ENCODE assay signal across 28 mouse cellular contexts in genomic region chr4:140200296-140200695, GRCm38 (mm10). TPM values are rescaled to one million over a fixed set of nuclear protein-coding genes. Genes with fewer than 3 reads are reported as not detected.
DNase-seq lines count a peak whose midpoint lies in the region; ATAC-seq and TF ChIP-seq lines count a peak whose summit lies in the region.
"Had no signal": no experiment of that assay in that cellular context is flagged by ENCODE, and none has a peak within 500 bp of the region (broad histone marks: within the 10 kb centered on the region; RNA-seq: fewer than 3 reads in every experiment).

No protein-coding gene starts in this region.

- 71% methylated on average over 14 of the region's 14 CpGs for WGBS in limb, embryonic 12.5 days
- 83% methylated on average over 14 of the region's 14 CpGs for WGBS in limb, embryonic 10.5 days

- H3K9me3 ChIP-seq in limb, embryonic 12.5 days = no peaks in the 10 kb centered on the region
- H3K9me3 ChIP-seq in limb, embryonic 10.5 days (replicated peaks) = no peaks in the 10 kb centered on the region
- H3K9me3 ChIP-seq in G1E (replicated peaks) = peaks cover 95% of the 10 kb centered on the region
- H3K9me3 ChIP-seq: embryonic facial prominence, embryonic 10.5 days; embryonic facial prominence, embryonic 13.5 days; forebrain, embryonic 12.5 days; forebrain, embryonic 15.5 days had no signal

- H3K27ac ChIP-seq in limb, embryonic 12.5 days = no peak overlapping the region
- no peak overlapping the region for H3K27ac ChIP-seq in limb, embryonic 10.5 days
- H3K27ac ChIP-seq: embryonic facial prominence, embryonic 10.5 days; embryonic facial prominence, embryonic 13.5 days; forebrain, embryonic 12.5 days; forebrain, embryonic 15.5 days; heart, adult 2 months; hindbrain, embryonic 14.5 days; hindbrain, postnatal 0 days had no signal

- H3K4me3 ChIP-seq in limb, embryonic 12.5 days (replicated peaks) = no peak overlapping the region
- no peak overlapping the region for H3K4me3 ChIP-seq in limb, embryonic 10.5 days
- H3K4me3 ChIP-seq in G1E (ENCODE audit: low read depth, low read length) = 0 out of 2 replicates have a peak overlapping the region, but pooled peaks have one; percentile 19
- H3K4me3 ChIP-seq: embryonic facial prominence, embryonic 10.5 days; embryonic facial prominence, embryonic 13.5 days; erythroblast, embryonic 14.5 days; forebrain, embryonic 12.5 days; forebrain, embryonic 15.5 days; heart, adult 2 months had no signal

- H3K36me3 ChIP-seq in limb, embryonic 12.5 days = no peaks in the 10 kb centered on the region
- H3K36me3 ChIP-seq in limb, embryonic 10.5 days = no peaks in the 10 kb centered on the region
- H3K36me3 ChIP-seq in G1E (replicated peaks) = no peaks in the 10 kb centered on the region
- H3K36me3 ChIP-seq: embryonic facial prominence, embryonic 10.5 days; embryonic facial prominence, embryonic 13.5 days; forebrain, embryonic 12.5 days; forebrain, embryonic 15.5 days had no signal

- no peaks in the 10 kb centered on the region for H3K4me1 ChIP-seq in limb, embryonic 12.5 days (replicated peaks)
- peaks cover 24% of the 10 kb centered on the region for H3K4me1 ChIP-seq in limb, embryonic 10.5 days
- H3K4me1 ChIP-seq in G1E (ENCODE audit: insufficient read depth, low read depth, low read length) = no peaks in the 10 kb centered on the region
- H3K4me1 ChIP-seq: embryonic facial prominence, embryonic 13.5 days had no signal

- H3K9ac ChIP-seq in limb, embryonic 12.5 days (replicated peaks) = 0 out of 2 replicates have a peak overlapping the region, but pooled peaks have one; percentile 4
- H3K9ac ChIP-seq: embryonic facial prominence, embryonic 13.5 days; forebrain, embryonic 12.5 days; forebrain, embryonic 15.5 days; hindbrain, embryonic 14.5 days had no signal

- ATAC-seq in limb, embryonic 12.5 days (ENCODE audit: insufficient number of reproducible peaks, insufficient read depth, low FRiP score, low TSS enrichment, low read depth) = no peak
- no peak for ATAC-seq in G1E (ENCODE audit: extremely low read depth, insufficient number of reproducible peaks, low FRiP score, poor library complexity, severe bottlenecking)
- ATAC-seq: forebrain, embryonic 15.5 days; hindbrain, postnatal 0 days; inflammation-experienced regulatory T-cells, adult 6 months had no signal

- no peak overlapping the region for H3K4me2 ChIP-seq in limb, embryonic 12.5 days
- H3K4me2 ChIP-seq: embryonic facial prominence, embryonic 13.5 days; forebrain, embryonic 12.5 days; forebrain, embryonic 15.5 days; heart, embryonic 11.5 days; hindbrain, embryonic 14.5 days had no signal

- DNase-seq in limb, embryonic 10.5 days (ENCODE audit: low spot score) = no peak
- DNase-seq in G1E (ENCODE audit: low spot score) = no peak
- peak; percentile 44 to 56 for DNase-seq in thymus, postnatal 10 days (ENCODE audit: low spot score in 2 of 2)
- peak; percentile 55 to 57 for DNase-seq in thymus, postnatal 36 days
- no peak for DNase-seq in heart, adult 8-10 months (ENCODE audit: low spot score)
- no peak for DNase-seq in embryo, embryonic 11 days
- DNase-seq in kidney, postnatal 36 days = no peak
- DNase-seq: adrenal gland, postnatal 10 days; adrenal gland, postnatal 36 days; B cell, adult 2 months; cerebellum, adult 18-20 months; cerebellum, adult 9-10 months; gastrocnemius, postnatal 10 days; gastrocnemius, postnatal 36 days; heart, adult 2 months; heart, postnatal 36 days had no signal

- no peak for TF ChIP-seq CTCF in G1E (IDR thresholded peaks at IDR 0.05; ENCODE audit: low read depth, low read length)

- H3K27me3 ChIP-seq in limb, embryonic 12.5 days = peaks cover 14% of the 10 kb centered on the region
- no peaks in the 10 kb centered on the region for H3K27me3 ChIP-seq in limb, embryonic 10.5 days (ENCODE audit: low read depth, poor library complexity, severe bottlenecking)
- H3K27me3 ChIP-seq in G1E (ENCODE audit: insufficient read depth, low read length) = no peaks in the 10 kb centered on the region
- H3K27me3 ChIP-seq: forebrain, embryonic 15.5 days had no signal

RNA-seq across cellular contexts. Expression of gene Igsf21, which starts 46.3 kb away (rescaled TPM):
- polyA plus RNA-seq in limb, embryonic 12.5 days (2016; fragmentation: Nextera tagmentation; extraction: Ambion mirVana) = not detected in 2 replicates
- 0.11 and 0.48 TPM in 2 replicates for polyA plus RNA-seq in limb, embryonic 10.5 days (2016; fragmentation: Nextera tagmentation; extraction: Ambion mirVana)
- total RNA-seq in G1E (2014; fragmentation: Nextera tagmentation) = not detected in 2 replicates
- not detected in 2 replicates for total RNA-seq in G1E (2017)
- not detected in 2 replicates for polyA plus RNA-seq in G1E (2012)
- under 1 TPM in 3 of 4 experiments, not detected in 1; 0.12 to 0.52 (median 0.14) TPM for total RNA-seq in heart, adult 8-10 months (2022)
- total RNA-seq: gastrocnemius, adult 18-20 months; granulocyte monocyte progenitor cell, adult 5-6 weeks had no signal
- polyA plus RNA-seq: inflammation-experienced regulatory T-cells, adult 6 months had no signal

Comparison
In these comparisons a context has a peak if more than half of its experiments do, and no peak if none do; other contexts are left out.
1. DNase-seq: peak in thymus, postnatal 10 days (2 of 2) and thymus, postnatal 36 days (2 of 2); none in limb, embryonic 10.5 days (single experiment), G1E (single experiment), heart, adult 8-10 months (single experiment), embryo, embryonic 11 days (single experiment) and kidney, postnatal 36 days (0 of 2).